Mouse (Mus musculus): Measurements from ENCODE around the gene Galnt18. TPM values are rescaled to one million over a fixed set of nuclear protein-coding genes. Genes with fewer than 3 reads are reported as not detected.

Gene Galnt18
- polyA plus RNA-seq, 1 experiment = 11.9 TPM

GRCm38 (mm10) chr7:111626232-111626631 lies 153.5 kb downstream of the Galnt18 start:
- TF ChIP-seq USF1 (IDR thresholded peaks at IDR 0.05; ENCODE audit: low read depth) = no peak
- TF ChIP-seq MYOD1 (IDR thresholded peaks at IDR 0.05; ENCODE audit: control insufficient read depth, insufficient read length, low read depth) = no peak
- no peak for TF ChIP-seq CEBPB (IDR thresholded peaks at IDR 0.05; ENCODE audit: low read depth)
- TF ChIP-seq MYOG (IDR thresholded peaks at IDR 0.05; ENCODE audit: control insufficient read depth, extremely low read depth, insufficient read length) = no peak
- TF ChIP-seq CTCF (IDR thresholded peaks at IDR 0.05; ENCODE audit: control insufficient read depth, insufficient read depth, insufficient read length) = no peak
- TF ChIP-seq MAX (IDR thresholded peaks at IDR 0.05) = no peak
- TF ChIP-seq FOSL1 (IDR thresholded peaks at IDR 0.05; ENCODE audit: insufficient read depth, low read length, poor library complexity, severe bottlenecking) = no peak
- H3ac ChIP-seq (ENCODE audit: control insufficient read depth, insufficient read length, low read depth) = no peak overlapping the region

GRCm38 (mm10) chr7:111625736-111626135 lies 154.0 kb downstream of the Galnt18 start:
- Histone ChIP-seq H3K79me2 (ENCODE audit: control insufficient read depth, insufficient read depth) (no peaks in the 10 kb centered on the region), H3K79me3 (ENCODE audit: low read depth) (no peaks in the 10 kb centered on the region), H3K27me3 (ENCODE audit: control insufficient read depth, insufficient read depth, insufficient read length) (no peaks in the 10 kb centered on the region), H3ac (ENCODE audit: control insufficient read depth, insufficient read length, low read depth) (no peak overlapping the region), H3K36me3 (ENCODE audit: control insufficient read depth, insufficient read depth) (no peaks in the 10 kb centered on the region), H3K4me3 (ENCODE audit: insufficient read depth, poor library complexity, severe bottlenecking) (no peak overlapping the region)
- TF ChIP-seq USF1 (IDR thresholded peaks at IDR 0.05; ENCODE audit: low read depth) = no peak
- no peak for TF ChIP-seq CEBPB (IDR thresholded peaks at IDR 0.05; ENCODE audit: low read depth)
- TF ChIP-seq MYOD1 (IDR thresholded peaks at IDR 0.05; ENCODE audit: control insufficient read depth, insufficient read length, low read depth) = no peak
- TF ChIP-seq CTCF (IDR thresholded peaks at IDR 0.05; ENCODE audit: control insufficient read depth, insufficient read depth, insufficient read length) = no peak
- no peak for TF ChIP-seq MYOG (IDR thresholded peaks at IDR 0.05; ENCODE audit: control insufficient read depth, extremely low read depth, insufficient read length)
- TF ChIP-seq FOSL1 (IDR thresholded peaks at IDR 0.05; ENCODE audit: insufficient read depth, low read length, poor library complexity, severe bottlenecking) = no peak
- no peak for TF ChIP-seq MAX (IDR thresholded peaks at IDR 0.05)

More at GRCm38 (mm10) chr7:111626232-111626631, 153.5 kb downstream of the Galnt18 start:
- no peaks in the 10 kb centered on the region for H3K36me3 ChIP-seq (ENCODE audit: control insufficient read depth, insufficient read depth)
- H3K79me2 ChIP-seq (ENCODE audit: control insufficient read depth, insufficient read depth) = no peaks in the 10 kb centered on the region
- H3K27me3 ChIP-seq (ENCODE audit: control insufficient read depth, insufficient read depth, insufficient read length) = no peaks in the 10 kb centered on the region
- H3K4me3 ChIP-seq (ENCODE audit: insufficient read depth, poor library complexity, severe bottlenecking) = no peak overlapping the region
- H3K79me3 ChIP-seq (ENCODE audit: low read depth) = no peaks in the 10 kb centered on the region

- H3K36me3 ChIP-seq (ENCODE audit: control insufficient read depth, insufficient read depth) = no peaks in the 10 kb centered on the region
- no peaks in the 10 kb centered on the region for H3K27me3 ChIP-seq (ENCODE audit: control insufficient read depth, insufficient read depth, insufficient read length)
- H3K4me3 ChIP-seq (ENCODE audit: insufficient read depth, poor library complexity, severe bottlenecking) = no peak overlapping the region
- no peaks in the 10 kb centered on the region for H3K79me3 ChIP-seq (ENCODE audit: low read depth)
- TF ChIP-seq MYOG (IDR thresholded peaks at IDR 0.05; ENCODE audit: control insufficient read depth, extremely low read depth, insufficient read length) = no peak
- no peak for TF ChIP-seq FOSL1 (IDR thresholded peaks at IDR 0.05; ENCODE audit: insufficient read depth, low read length, poor library complexity, severe bottlenecking)
- TF ChIP-seq USF1 (IDR thresholded peaks at IDR 0.05; ENCODE audit: low read depth) = no peak
- TF ChIP-seq CEBPB (IDR thresholded peaks at IDR 0.05; ENCODE audit: low read depth) = no peak
- TF ChIP-seq MAX (IDR thresholded peaks at IDR 0.05) = no peak
- TF ChIP-seq CTCF (IDR thresholded peaks at IDR 0.05; ENCODE audit: control insufficient read depth, insufficient read depth, insufficient read length) = no peak
- TF ChIP-seq MYOD1 (IDR thresholded peaks at IDR 0.05; ENCODE audit: control insufficient read depth, insufficient read length, low read depth) = no peak
- H3ac ChIP-seq (ENCODE audit: control insufficient read depth, insufficient read length, low read depth) = no peak overlapping the region
- no peaks in the 10 kb centered on the region for H3K79me2 ChIP-seq (ENCODE audit: control insufficient read depth, insufficient read depth)
Measured at GRCm38 (mm10) chr7:111616231-111616937, 163.4 kb downstream of the Galnt18 start.

- no peak overlapping the region for H3ac ChIP-seq (ENCODE audit: control insufficient read depth, insufficient read length, low read depth)
- TF ChIP-seq MAX (IDR thresholded peaks at IDR 0.05) (no peak), MYOG (IDR thresholded peaks at IDR 0.05; ENCODE audit: control insufficient read depth, extremely low read depth, insufficient read length) (no peak), MYOD1 (IDR thresholded peaks at IDR 0.05; ENCODE audit: control insufficient read depth, insufficient read length, low read depth) (no peak), CEBPB (IDR thresholded peaks at IDR 0.05; ENCODE audit: low read depth) (no peak)
- no peaks in the 10 kb centered on the region for H3K79me3 ChIP-seq (ENCODE audit: low read depth)
- no peak overlapping the region for H3K4me3 ChIP-seq (ENCODE audit: insufficient read depth, poor library complexity, severe bottlenecking)
- no peaks in the 10 kb centered on the region for H3K79me2 ChIP-seq (ENCODE audit: control insufficient read depth, insufficient read depth)
- H3K36me3 ChIP-seq (ENCODE audit: control insufficient read depth, insufficient read depth) = no peaks in the 10 kb centered on the region
- no peaks in the 10 kb centered on the region for H3K27me3 ChIP-seq (ENCODE audit: control insufficient read depth, insufficient read depth, insufficient read length)
Measured at GRCm38 (mm10) chr7:111614471-111614870, 165.3 kb downstream of the Galnt18 start.

GRCm38 (mm10) chr7:111607476-111607875 lies 172.3 kb downstream of the Galnt18 start:
- H3K79me3 ChIP-seq (ENCODE audit: low read depth) = no peaks in the 10 kb centered on the region
- H3K36me3 ChIP-seq (ENCODE audit: control insufficient read depth, insufficient read depth) = no peaks in the 10 kb centered on the region
- no peak for TF ChIP-seq USF1 (IDR thresholded peaks at IDR 0.05; ENCODE audit: low read depth)
- no peak for TF ChIP-seq CTCF (IDR thresholded peaks at IDR 0.05; ENCODE audit: control insufficient read depth, insufficient read depth, insufficient read length)
- no peak for TF ChIP-seq CEBPB (IDR thresholded peaks at IDR 0.05; ENCODE audit: low read depth)
- TF ChIP-seq FOSL1 (IDR thresholded peaks at IDR 0.05; ENCODE audit: insufficient read depth, low read length, poor library complexity, severe bottlenecking) = no peak
- no peak for TF ChIP-seq MAX (IDR thresholded peaks at IDR 0.05)
- no peak for TF ChIP-seq MYOD1 (IDR thresholded peaks at IDR 0.05; ENCODE audit: control insufficient read depth, insufficient read length, low read depth)
- no peak for TF ChIP-seq MYOG (IDR thresholded peaks at IDR 0.05; ENCODE audit: control insufficient read depth, extremely low read depth, insufficient read length)
- H3K27me3 ChIP-seq (ENCODE audit: control insufficient read depth, insufficient read depth, insufficient read length) = no peaks in the 10 kb centered on the region
- H3K79me2 ChIP-seq (ENCODE audit: control insufficient read depth, insufficient read depth) = no peaks in the 10 kb centered on the region
- no peak overlapping the region for H3K4me3 ChIP-seq (ENCODE audit: insufficient read depth, poor library complexity, severe bottlenecking)
- no peak overlapping the region for H3ac ChIP-seq (ENCODE audit: control insufficient read depth, insufficient read length, low read depth)

All from C2C12 (cell line).